Mouse (Mus musculus) leukemia stem cell, adult 10-12 weeks (primary cell): ENCODE data around the gene Mpzl3. TPM values are rescaled to one million over a fixed set of nuclear protein-coding genes. Genes with fewer than 3 reads are reported as not detected.

ENCODE experiments used
- polyA plus RNA-seq: library from polyadenylated mRNA; stranded (reverse); fragments of >175 nt; gene quantifications from 2 replicates; pipeline ENCODE4 v1.2.3, GENCODE M21; 2012; ENCODE audit warnings: low replicate concordance

Gene Mpzl3
- polyA plus RNA-seq: 0.08 TPM in 1 of 2 replicates, not detected in the other

DNA sequence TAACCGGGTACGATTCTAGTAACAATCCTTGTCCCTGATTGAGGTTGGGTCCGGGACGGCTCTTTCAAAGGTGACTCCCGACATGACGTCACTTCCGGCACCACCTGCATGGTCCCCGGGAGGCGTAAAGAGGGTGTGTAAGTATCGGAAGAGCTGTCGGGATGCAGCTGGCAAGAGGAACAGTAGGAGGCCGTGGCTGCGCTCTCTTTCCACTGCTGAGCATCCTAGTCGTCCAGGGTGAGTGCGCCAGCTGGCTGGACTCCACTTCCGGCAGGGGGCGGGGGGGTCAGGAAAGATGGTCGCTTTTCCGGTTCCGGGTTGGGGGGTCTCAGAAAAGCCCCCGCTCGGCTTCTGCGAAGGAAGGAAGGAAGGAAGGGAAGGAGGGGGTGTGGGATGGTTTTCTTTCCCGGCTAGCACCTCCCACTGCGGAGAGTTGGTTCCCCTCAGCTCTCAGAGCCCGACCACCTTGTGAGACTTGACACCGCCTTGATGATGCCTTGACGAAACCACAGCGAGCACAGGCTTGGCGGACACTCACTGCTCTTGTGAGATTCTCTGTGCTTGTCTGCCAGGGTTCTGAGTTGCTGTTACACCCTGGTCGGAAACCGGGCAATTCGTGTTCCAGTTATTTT is at the start of gene Mpzl3:
Gene Mpzl3, plus strand, starts transcription at position 105 of the 632 bp plus-strand sequence.

GRCm38 (mm10) chr9:45009180-45010078 is 45.6 kb upstream of the Mpzl3 start, which contains the start of gene Cd3e:
Gene Cd3e, minus strand, starts transcription at chr9:45009627.

DNA sequence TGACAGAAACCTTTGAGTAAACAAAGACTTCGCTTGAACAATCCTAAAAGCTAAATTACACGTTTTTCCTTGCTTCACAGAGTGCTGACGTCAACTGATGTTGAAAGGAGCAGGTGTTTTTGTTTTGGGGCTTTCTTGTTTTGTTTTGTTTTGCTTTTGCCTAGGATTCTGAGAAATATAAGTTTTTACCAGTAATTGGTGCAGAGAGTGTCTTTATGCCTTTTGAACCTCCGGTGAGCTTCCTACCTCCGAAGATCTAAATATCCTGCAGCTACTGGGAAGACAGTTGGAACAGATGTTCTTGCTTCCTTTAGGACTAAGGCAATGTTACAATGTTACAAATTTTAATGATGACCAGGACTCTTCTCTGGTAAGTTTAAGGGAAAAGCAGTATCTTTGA is 15.5 kb upstream of the Mpzl3 start, which contains the start of gene Mpzl2:
Gene Mpzl2, plus strand, starts transcription at position 301 of the 400 bp plus-strand sequence.

DNA sequence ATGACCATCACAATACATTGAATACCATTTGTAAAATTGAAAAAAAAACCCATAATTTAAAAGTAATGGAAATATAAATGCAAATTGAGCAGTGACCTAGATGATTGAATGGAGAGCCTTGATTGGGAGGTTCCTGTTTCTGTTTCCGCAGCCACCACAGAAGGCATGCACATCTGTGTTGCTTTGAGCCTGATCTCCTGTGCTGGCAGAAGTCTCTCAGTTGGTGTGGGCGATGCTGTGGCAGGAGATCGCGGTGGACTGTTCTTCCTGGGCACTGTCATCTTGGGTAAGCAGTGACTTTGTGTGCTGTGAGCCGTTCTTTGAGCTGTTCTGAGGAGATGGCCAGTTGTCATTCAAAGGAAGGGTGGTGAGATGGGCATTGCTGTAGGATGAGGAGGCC is 24.0 kb downstream of the Mpzl3 start, which contains the start of gene Jaml:
Gene Jaml, plus strand, starts transcription at position 173 of the 400 bp plus-strand sequence.

GRCm38 (mm10) chr9:45117741-45118431 is 62.9 kb downstream of the Mpzl3 start, which contains the start of gene Scn2b:
Gene Scn2b, plus strand, starts transcription at chr9:45117782.

Other genes with a start within 250 kb of the Mpzl3 start
- gene Kmt2a, start 173.9 kb upstream of the Mpzl3 start, polyA plus RNA-seq: 19.4 and 37.0 TPM in 2 replicates
- 33.7 and 74.8 TPM in 2 replicates for gene Atp5l, start 134.4 kb upstream of the Mpzl3 start, polyA plus RNA-seq
- gene Ube4a, start 89.6 kb upstream of the Mpzl3 start, polyA plus RNA-seq: 3.4 and 7.9 TPM in 2 replicates
- 0.66 and 1.8 TPM in 2 replicates for gene Cd3g, start 74.8 kb upstream of the Mpzl3 start, polyA plus RNA-seq
- gene Cd3d, start 73.4 kb upstream of the Mpzl3 start, polyA plus RNA-seq: 0.28 TPM in 1 of 2 replicates, not detected in the other
- 15.7 and 24.6 TPM in 2 replicates for gene Cd3e, start 45.6 kb upstream of the Mpzl3 start, polyA plus RNA-seq
- gene Mpzl2, start 15.4 kb upstream of the Mpzl3 start, polyA plus RNA-seq: 0.07 TPM in 1 of 2 replicates, not detected in the other
- gene Jaml, start 24.0 kb downstream of the Mpzl3 start, polyA plus RNA-seq: 0.14 and 0.61 TPM in 2 replicates
- gene Scn2b, start 62.6 kb downstream of the Mpzl3 start, polyA plus RNA-seq: 0.08 TPM in 2 replicates
- gene Scn4b, start 83.2 kb downstream of the Mpzl3 start, polyA plus RNA-seq: 0.07 and 0.16 TPM in 2 replicates
- not detected in 2 replicates for gene BC049352, start 126.8 kb downstream of the Mpzl3 start, polyA plus RNA-seq
- not detected in 2 replicates for gene Tmprss4, start 148.9 kb downstream of the Mpzl3 start, polyA plus RNA-seq
- 2.4 and 3.0 TPM in 2 replicates for gene Il10ra, start 214.0 kb downstream of the Mpzl3 start, polyA plus RNA-seq